Mouse (Mus musculus) kidney, embryonic 14.5 days (tissue): Measurements from ENCODE around the gene Hoxb4. TPM values are rescaled to one million over a fixed set of nuclear protein-coding genes. Genes with fewer than 3 reads are reported as not detected.

ENCODE experiments used
- ATAC-seq: fragments of 200-750 bp; cut with Nextera tagmentation; 2 replicates; pipeline ENCODE4 v1.8.0; 2017; ENCODE audit warnings: moderate number of reproducible peaks, mild to moderate bottlenecking, moderate TSS enrichment, moderate library complexity; ENCODE audit not compliant: low FRiP score, low TSS enrichment
- H3K27ac ChIP-seq: fragments of 300-500 bp; sonication (generic); 2 replicates; pipeline ENCODE4 v1.5.1; 2014; ENCODE audit warnings: low read depth, mild to moderate bottlenecking, low read length, moderate library complexity, mixed read lengths
- H3K27me3 ChIP-seq: fragments of 300-500 bp; sonication (generic); 2 replicates; pipeline ENCODE4 v1.6.1; 2014; ENCODE audit warnings: mild to moderate bottlenecking, low read length; ENCODE audit not compliant: control insufficient read depth, insufficient read depth
- H3K36me3 ChIP-seq: fragments of 300-500 bp; sonication (generic); 2 replicates; pipeline ENCODE4 v1.6.1; 2014; ENCODE audit warnings: low read length, mixed read lengths; ENCODE audit not compliant: control insufficient read depth, insufficient read depth
- H3K4me1 ChIP-seq: fragments of 300-500 bp; sonication (generic); 2 replicates; pipeline ENCODE4 v1.6.1; 2014; ENCODE audit warnings: low read length, mixed read lengths; ENCODE audit not compliant: control insufficient read depth, insufficient read depth
- H3K4me2 ChIP-seq: fragments of 300-500 bp; sonication (generic); replicated peaks from 2 replicates; pipeline ENCODE4 v1.6.1; 2014; ENCODE audit warnings: low read depth, mild to moderate bottlenecking, low read length
- H3K4me3 ChIP-seq: fragments of 300-500 bp; sonication (generic); 2 replicates; pipeline ENCODE4 v1.5.1; 2014; ENCODE audit warnings: mild to moderate bottlenecking, low read length
- H3K9ac ChIP-seq: fragments of 300-500 bp; sonication (generic); 2 replicates; pipeline ENCODE4 v1.6.1; 2014; ENCODE audit warnings: low read depth, mild to moderate bottlenecking, low read length, moderate library complexity
- H3K9me3 ChIP-seq: fragments of 300-500 bp; sonication (generic); 2 replicates; pipeline ENCODE4 v1.6.1; 2016; ENCODE audit warnings: low read length; ENCODE audit not compliant: control insufficient read depth
- WGBS: fragments of 180-500 bp; shearing (Covaris S2); extraction: QIAGEN DNeasy Blood & Tissue Kit; methylation state at CpG from one replicate; pipeline ENCODE4 v1.1.7; 2014; 5-methylcytosine and 5-hydroxymethylcytosine counted together
- polyA plus RNA-seq: library from polyadenylated mRNA; unstranded; fragments of >200 nt; fragmentation: Nextera tagmentation; extraction: Ambion mirVana; gene quantifications from 2 replicates; pipeline ENCODE4 v1.2.1, GENCODE M21; 2014

Gene Hoxb4
- polyA plus RNA-seq, 1 experiment from 2014 or later: 4.2 TPM

- Histone ChIP-seq H3K27me3 (no peaks in the 10 kb centered on the region), H3K36me3 (peaks cover 28% of the 10 kb centered on the region), H3K9me3 (no peaks in the 10 kb centered on the region), H3K4me3 (peak within 1 kb of the TSS; percentile 53), H3K27ac (peak within 1 kb of the TSS; percentile 100), H3K9ac (peak within 1 kb of the TSS; percentile 99), H3K4me1 (peaks cover 74% of the 10 kb centered on the region), H3K4me2 (peak within 1 kb of the TSS; percentile 95)
- no peak for ATAC-seq
- WGBS: 24% methylated on average over 10 of the region's 10 CpGs
Observed at GRCm38 (mm10) chr11:96323154-96323553, 5.1 kb downstream of the Hoxb4 start, which contains the start of gene Hoxb3. Gene Hoxb3 (plus strand): TSS chr11:96323326.

- ATAC-seq: no peak
- H3K4me2 ChIP-seq: peak overlapping the region; percentile 95
- peak overlapping the region; percentile 100 for H3K27ac ChIP-seq
- WGBS: 4% methylated on average over 5 of the region's 5 CpGs
- peaks cover 28% of the 10 kb centered on the region for H3K36me3 ChIP-seq
- H3K4me1 ChIP-seq: peaks cover 79% of the 10 kb centered on the region
- H3K9ac ChIP-seq: peak overlapping the region; percentile 99
- peak overlapping the region; percentile 53 for H3K4me3 ChIP-seq
- no peaks in the 10 kb centered on the region for H3K27me3 ChIP-seq
- H3K9me3 ChIP-seq: no peaks in the 10 kb centered on the region
Observed at GRCm38 (mm10) chr11:96324125-96324524, 6.1 kb downstream of the Hoxb4 start.

GRCm38 (mm10) chr11:96324965-96325364 lies 6.9 kb downstream of the Hoxb4 start:
- Histone ChIP-seq H3K27me3 (no peaks in the 10 kb centered on the region), H3K9ac (peak overlapping the region; percentile 99), H3K36me3 (peaks cover 30% of the 10 kb centered on the region), H3K9me3 (no peaks in the 10 kb centered on the region), H3K27ac (peak overlapping the region; percentile 100), H3K4me3 (peak overlapping the region; percentile 53), H3K4me1 (peaks cover 87% of the 10 kb centered on the region), H3K4me2 (peak overlapping the region; percentile 95)
- ATAC-seq: no peak
- WGBS: 19% methylated on average over 8 of the region's 8 CpGs

DNA sequence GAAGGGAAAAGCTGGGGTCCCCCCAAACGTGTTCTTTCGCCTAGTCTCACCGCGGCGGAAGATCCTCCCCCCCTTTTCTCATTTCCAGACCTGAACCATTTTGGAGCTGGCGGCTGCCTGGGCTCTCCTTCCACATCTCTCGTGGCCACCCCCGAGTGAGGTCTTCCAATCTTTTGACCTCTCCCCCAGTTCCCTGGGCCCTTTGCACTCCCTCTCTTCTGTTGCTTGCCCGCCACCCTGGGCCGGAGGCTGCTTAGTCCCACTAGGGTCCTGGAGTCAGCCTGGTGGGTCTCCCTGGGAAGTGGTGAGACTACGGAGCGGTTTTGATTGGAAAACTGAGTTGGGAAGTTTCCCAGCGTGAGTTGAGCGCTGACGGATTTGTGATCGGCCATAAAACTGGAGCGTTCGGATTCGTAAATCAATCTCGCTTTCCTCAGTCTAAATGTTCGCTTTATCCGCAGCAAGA lies 7.7 kb downstream of the Hoxb4 start:
- Histone ChIP-seq H3K9ac (peak overlapping the region; percentile 99), H3K9me3 (no peaks in the 10 kb centered on the region), H3K27ac (peak overlapping the region; percentile 100), H3K4me3 (peak overlapping the region; percentile 53), H3K27me3 (no peaks in the 10 kb centered on the region), H3K36me3 (peaks cover 30% of the 10 kb centered on the region), H3K4me2 (peak overlapping the region; percentile 95), H3K4me1 (peaks cover 89% of the 10 kb centered on the region)
- WGBS: 8% methylated on average over 22 of the region's 22 CpGs
- peak; percentile 51 for ATAC-seq

GRCm38 (mm10) chr11:96326705-96327104 lies 8.6 kb downstream of the Hoxb4 start:
- Histone ChIP-seq H3K9me3 (no peaks in the 10 kb centered on the region), H3K9ac (peak overlapping the region; percentile 99), H3K4me1 (peaks cover 94% of the 10 kb centered on the region), H3K27ac (peak overlapping the region; percentile 100), H3K36me3 (peaks cover 31% of the 10 kb centered on the region), H3K4me2 (peak overlapping the region; percentile 95), H3K4me3 (peak overlapping the region; percentile 53), H3K27me3 (no peaks in the 10 kb centered on the region)
- WGBS: 21% methylated on average over 12 of the region's 12 CpGs
- no peak for ATAC-seq

DNA sequence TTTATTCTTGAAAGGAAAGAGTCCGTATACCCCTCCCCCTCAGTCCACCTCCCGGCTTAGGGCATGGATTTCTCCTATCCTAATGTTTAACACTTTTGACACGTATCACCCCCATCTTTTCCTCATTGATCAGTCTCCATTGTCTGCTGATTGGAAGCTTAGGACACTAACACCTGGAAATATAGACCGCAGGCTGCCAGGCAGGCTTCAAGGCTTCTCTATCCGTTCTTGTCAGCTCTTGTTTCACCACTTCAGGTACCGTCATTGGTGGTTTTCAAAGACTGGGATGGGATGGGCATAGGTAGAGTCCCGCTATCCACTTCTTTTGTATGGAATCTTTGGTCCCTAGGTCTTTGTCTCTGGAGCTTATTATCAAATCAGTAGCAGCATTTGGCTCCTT lies 9.1 kb downstream of the Hoxb4 start:
- no peaks in the 10 kb centered on the region for H3K27me3 ChIP-seq
- H3K4me3 ChIP-seq: peak overlapping the region; percentile 53; the same call in 1 of the 2 replicates

GRCm38 (mm10) chr11:96327750-96328149 lies 9.7 kb downstream of the Hoxb4 start:
- peaks cover 30% of the 10 kb centered on the region for H3K36me3 ChIP-seq
- peak overlapping the region; percentile 99 for H3K9ac ChIP-seq
- H3K4me1 ChIP-seq: peaks cover 89% of the 10 kb centered on the region
- peak overlapping the region; percentile 100 for H3K27ac ChIP-seq
- H3K27me3 ChIP-seq: no peaks in the 10 kb centered on the region
- H3K4me2 ChIP-seq: peak overlapping the region; percentile 95
- H3K9me3 ChIP-seq: no peaks in the 10 kb centered on the region
- 26% methylated on average over 5 of the region's 5 CpGs for WGBS
- no peak for ATAC-seq
- peak overlapping the region; percentile 15; the same call in 1 of the 2 replicates for H3K4me3 ChIP-seq

More for the DNA sequence above, 9.1 kb downstream of the Hoxb4 start:
- Histone ChIP-seq H3K27ac (peak overlapping the region; percentile 100), H3K9me3 (no peaks in the 10 kb centered on the region), H3K36me3 (peaks cover 31% of the 10 kb centered on the region), H3K4me1 (peaks cover 94% of the 10 kb centered on the region), H3K9ac (peak overlapping the region; percentile 99), H3K4me2 (peak overlapping the region; percentile 95)
- 32% methylated on average over 7 of the region's 7 CpGs for WGBS
- ATAC-seq: no peak

DNA sequence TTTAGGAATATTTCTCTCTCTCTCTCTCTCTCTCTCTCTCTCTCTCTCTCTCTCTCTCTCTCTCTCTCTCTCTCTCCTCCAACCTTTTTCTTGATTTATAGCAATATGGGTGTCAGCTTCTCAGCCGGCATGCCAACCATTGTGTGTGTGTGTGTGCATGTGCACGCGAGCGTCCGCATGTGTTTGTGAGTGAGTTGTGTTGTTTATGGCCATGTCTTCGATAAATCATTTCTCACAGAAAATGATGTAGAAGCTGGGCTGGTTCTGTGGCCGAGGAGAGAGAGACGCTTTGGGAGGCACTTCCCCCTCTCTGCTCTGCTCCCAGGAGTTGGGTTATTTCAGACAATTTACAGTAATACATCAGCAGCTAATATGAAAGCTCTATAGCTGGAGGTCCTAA lies 10.5 kb downstream of the Hoxb4 start:
- Histone ChIP-seq H3K27me3 (no peaks in the 10 kb centered on the region), H3K4me1 (peaks cover 89% of the 10 kb centered on the region), H3K36me3 (peaks cover 35% of the 10 kb centered on the region), H3K4me2 (peak overlapping the region; percentile 95), H3K4me3 (peak overlapping the region; percentile 4; the same call in 1 of the 2 replicates), H3K9me3 (no peaks in the 10 kb centered on the region), H3K27ac (peak overlapping the region; percentile 100; the same call in 1 of the 2 replicates), H3K9ac (peak overlapping the region; percentile 99; the same call in 1 of the 2 replicates)
- ATAC-seq: no peak
- WGBS: 9% methylated on average over 8 of the region's 8 CpGs

GRCm38 (mm10) chr11:96332105-96332504 lies 14.0 kb downstream of the Hoxb4 start:
- Histone ChIP-seq H3K4me1 (peaks cover 90% of the 10 kb centered on the region), H3K9ac (peak overlapping the region; percentile 86), H3K4me2 (peak overlapping the region; percentile 70), H3K36me3 (peaks cover 39% of the 10 kb centered on the region), H3K27ac (peak overlapping the region; percentile 100), H3K4me3 (peak overlapping the region; percentile 38), H3K9me3 (no peaks in the 10 kb centered on the region), H3K27me3 (no peaks in the 10 kb centered on the region)
- WGBS: 6% methylated on average over 8 of the region's 8 CpGs
- no peak for ATAC-seq
